19 mouse cellular contexts compared by ENCODE assay signal in the genomic region with DNA sequence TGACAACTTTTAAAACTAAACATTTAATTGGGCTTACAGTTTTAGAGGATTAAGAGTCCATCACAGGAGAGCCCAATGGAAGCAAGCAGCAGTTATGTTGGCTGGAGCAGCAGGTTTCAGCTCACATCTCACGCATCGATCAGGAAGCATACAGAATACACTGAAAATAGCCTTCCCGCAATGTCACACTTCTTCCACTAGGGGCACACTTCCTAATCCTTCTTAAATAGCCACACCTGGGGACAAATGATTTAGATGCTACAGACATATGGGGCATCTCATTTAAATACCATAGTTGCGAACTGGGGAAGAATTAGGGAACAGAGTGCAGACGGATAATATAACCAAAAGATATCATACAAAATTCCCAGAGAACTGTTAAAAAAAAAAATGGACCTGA.
DNase-seq lines count a peak whose midpoint lies in the region; ATAC-seq and TF ChIP-seq lines count a peak whose summit lies in the region.
"Had no signal": no experiment of that assay in that cellular context is flagged by ENCODE, and none has a peak within 500 bp of the region (broad histone marks: within the 10 kb centered on the region; RNA-seq: fewer than 3 reads in every experiment).

No protein-coding gene starts in this region.

- DNase-seq in embryonic facial prominence, embryonic 11.5 days (ENCODE audit: low spot score): peak; percentile 2
- DNase-seq in embryonic facial prominence, embryonic 10.5 days (ENCODE audit: low spot score): no peak
- DNase-seq in layer of hippocampus, adult 2 months (ENCODE audit: low spot score in 2 of 2): no peak
- DNase-seq in layer of hippocampus, postnatal 10 days (ENCODE audit: low spot score in 2 of 2): no peak
- DNase-seq in embryo, embryonic 11 days: peak; percentile 5
- no peak for DNase-seq in cerebellum, postnatal 14 days
- no peak for DNase-seq in ovary, postnatal 10 days (ENCODE audit: low spot score)
- DNase-seq: adrenal gland, postnatal 10 days; cerebellum, adult 9-10 months; gastrocnemius, postnatal 25 days; kidney, adult 11 months; layer of hippocampus, postnatal 36 days; midbrain, embryonic 14.5 days had no signal

- H3K4me3 ChIP-seq in embryonic facial prominence, embryonic 11.5 days (ENCODE audit: low read depth, low read length): no peak overlapping the region
- H3K4me3 ChIP-seq in embryonic facial prominence, embryonic 10.5 days: no peak overlapping the region
- no peak overlapping the region for H3K4me3 ChIP-seq in layer of hippocampus, adult 2 months
- no peak overlapping the region for H3K4me3 ChIP-seq in E14TG2a.4 (replicated peaks; ENCODE audit: low read length)
- H3K4me3 ChIP-seq: embryonic facial prominence, embryonic 12.5 days; heart, embryonic 13.5 days; limb, embryonic 10.5 days; liver, embryonic 15.5 days had no signal

- no peak overlapping the region for H3K4me2 ChIP-seq in embryonic facial prominence, embryonic 11.5 days (ENCODE audit: low read depth, low read length)
- H3K4me2 ChIP-seq: embryonic facial prominence, embryonic 12.5 days; heart, embryonic 13.5 days; liver, embryonic 15.5 days had no signal

- H3K4me1 ChIP-seq in embryonic facial prominence, embryonic 11.5 days (ENCODE audit: control insufficient read depth, insufficient read depth, low read length): no peaks in the 10 kb centered on the region
- no peaks in the 10 kb centered on the region for H3K4me1 ChIP-seq in embryonic facial prominence, embryonic 10.5 days
- no peaks in the 10 kb centered on the region for H3K4me1 ChIP-seq in E14TG2a.4 (replicated peaks; ENCODE audit: low read depth, low read length)
- H3K4me1 ChIP-seq: embryonic facial prominence, embryonic 12.5 days; heart, embryonic 13.5 days; limb, embryonic 10.5 days; liver, embryonic 15.5 days had no signal

- H3K27ac ChIP-seq in embryonic facial prominence, embryonic 11.5 days (replicated peaks; ENCODE audit: low read depth, low read length): no peak overlapping the region
- no peak overlapping the region for H3K27ac ChIP-seq in embryonic facial prominence, embryonic 10.5 days (replicated peaks)
- H3K27ac ChIP-seq in layer of hippocampus, adult 2 months: no peak overlapping the region
- H3K27ac ChIP-seq: embryonic facial prominence, embryonic 12.5 days; heart, embryonic 13.5 days; limb, embryonic 10.5 days; liver, embryonic 15.5 days; macrophage had no signal

- no peak for ATAC-seq in embryonic facial prominence, embryonic 11.5 days (replicated peaks; ENCODE audit: insufficient number of reproducible peaks, low FRiP score, low TSS enrichment, low read depth)

- no peaks in the 10 kb centered on the region for H3K36me3 ChIP-seq in embryonic facial prominence, embryonic 11.5 days (replicated peaks; ENCODE audit: control insufficient read depth, insufficient read depth, low read depth, low read length)
- no peaks in the 10 kb centered on the region for H3K36me3 ChIP-seq in embryonic facial prominence, embryonic 10.5 days (replicated peaks)
- no peaks in the 10 kb centered on the region for H3K36me3 ChIP-seq in E14TG2a.4 (ENCODE audit: insufficient read depth, low read length)
- H3K36me3 ChIP-seq: embryonic facial prominence, embryonic 12.5 days; heart, embryonic 13.5 days; limb, embryonic 10.5 days; liver, embryonic 15.5 days had no signal

- H3K9me3 ChIP-seq in embryonic facial prominence, embryonic 11.5 days (replicated peaks; ENCODE audit: control insufficient read depth, low read length): no peaks in the 10 kb centered on the region
- H3K9me3 ChIP-seq in embryonic facial prominence, embryonic 10.5 days: no peaks in the 10 kb centered on the region
- H3K9me3 ChIP-seq in E14TG2a.4 (ENCODE audit: low read length): no peaks in the 10 kb centered on the region
- H3K9me3 ChIP-seq: embryonic facial prominence, embryonic 12.5 days; limb, embryonic 10.5 days; liver, embryonic 15.5 days had no signal

- H3K27me3 ChIP-seq in embryonic facial prominence, embryonic 11.5 days (ENCODE audit: control insufficient read depth, insufficient read depth, low read length): no peaks in the 10 kb centered on the region
- H3K27me3 ChIP-seq in embryonic facial prominence, embryonic 10.5 days (replicated peaks; ENCODE audit: low read depth, poor library complexity, severe bottlenecking): no peaks in the 10 kb centered on the region
- no peaks in the 10 kb centered on the region for H3K27me3 ChIP-seq in E14TG2a.4 (ENCODE audit: insufficient read depth, low read length)
- H3K27me3 ChIP-seq: embryonic facial prominence, embryonic 12.5 days; heart, embryonic 13.5 days; liver, embryonic 15.5 days had no signal

- 73% methylated on average over 5 of the region's 5 CpGs for WGBS in embryonic facial prominence, embryonic 11.5 days
- 79% methylated on average over 5 of the region's 5 CpGs for WGBS in embryonic facial prominence, embryonic 10.5 days

- H3K9ac ChIP-seq in embryonic facial prominence, embryonic 11.5 days (replicated peaks; ENCODE audit: low read length): no peak overlapping the region
- H3K9ac ChIP-seq: embryonic facial prominence, embryonic 12.5 days; heart, embryonic 13.5 days; liver, embryonic 15.5 days had no signal

- TF ChIP-seq CTCF in layer of hippocampus, adult 2 months (conservative IDR thresholded peaks at IDR 0.05): peak; percentile 69
- peak; percentile 48 for TF ChIP-seq CTCF in E14TG2a.4 (conservative IDR thresholded peaks at IDR 0.05; ENCODE audit: low read length)

Comparison
In these comparisons a context has a peak if more than half of its experiments do, and no peak if none do; other contexts are left out.
1. DNase-seq: peak in embryonic facial prominence, embryonic 11.5 days (single experiment) and embryo, embryonic 11 days (single experiment); none in embryonic facial prominence, embryonic 10.5 days (single experiment), layer of hippocampus, adult 2 months (0 of 2), layer of hippocampus, postnatal 10 days (0 of 2), cerebellum, postnatal 14 days (0 of 2) and ovary, postnatal 10 days (single experiment).